Mouse (Mus musculus): ENCODE measurements at regions not wholly inside any gene's neighbourhood (a gene's known extent, or its start where the extent isn't known, plus 50 kb on each side); places are given as distances from the start of the nearest gene placed in this dataset.

DNA sequence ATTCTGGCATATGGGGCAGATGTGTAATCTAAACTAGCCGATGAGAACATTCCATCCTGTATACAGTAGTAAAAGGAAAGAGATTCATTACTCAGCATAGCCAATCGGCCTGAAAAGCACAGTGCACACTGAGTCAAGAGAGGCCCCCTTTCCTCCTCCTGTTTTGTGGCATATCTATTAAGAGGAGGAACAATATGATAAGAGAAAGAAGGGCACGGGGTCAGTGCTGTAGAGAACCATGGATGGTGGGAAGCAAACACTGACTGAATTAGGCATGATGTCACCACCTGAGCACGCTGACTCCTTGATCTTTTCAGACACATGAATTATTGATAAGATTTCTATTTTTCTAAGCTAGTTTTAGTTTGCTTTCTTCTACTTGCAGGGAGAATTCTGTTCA is 554.5 kb upstream of the Adamts9 start:
- no peak for DNase-seq (ENCODE audit: low spot score in 2 of 2)

- no peak for DNase-seq (ENCODE audit: low spot score in 2 of 2)
These were observed 545.2 kb upstream of the Adamts9 start for GRCm38 (mm10) chr6:93488441-93488955.

DNA sequence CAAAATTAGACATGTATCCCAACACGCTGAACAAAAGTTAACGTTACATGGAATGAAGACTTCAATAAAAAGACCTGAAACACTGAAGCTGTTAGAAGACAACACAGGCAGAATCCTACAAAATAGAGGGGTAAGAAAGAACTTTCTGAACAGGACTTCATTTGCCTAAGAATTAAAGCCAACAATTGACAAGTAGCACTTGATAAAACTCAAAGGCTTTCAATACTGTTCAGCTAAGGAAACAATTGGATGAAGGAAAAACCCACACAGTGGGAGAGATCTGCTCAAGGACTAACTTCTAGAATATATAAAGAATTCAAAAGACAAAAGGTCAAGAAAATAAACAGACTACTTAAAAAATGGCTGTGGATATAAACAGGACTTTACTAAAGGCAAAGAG is 535.2 kb upstream of the Adamts9 start:
- no peak for DNase-seq (ENCODE audit: low spot score in 2 of 2)

DNA sequence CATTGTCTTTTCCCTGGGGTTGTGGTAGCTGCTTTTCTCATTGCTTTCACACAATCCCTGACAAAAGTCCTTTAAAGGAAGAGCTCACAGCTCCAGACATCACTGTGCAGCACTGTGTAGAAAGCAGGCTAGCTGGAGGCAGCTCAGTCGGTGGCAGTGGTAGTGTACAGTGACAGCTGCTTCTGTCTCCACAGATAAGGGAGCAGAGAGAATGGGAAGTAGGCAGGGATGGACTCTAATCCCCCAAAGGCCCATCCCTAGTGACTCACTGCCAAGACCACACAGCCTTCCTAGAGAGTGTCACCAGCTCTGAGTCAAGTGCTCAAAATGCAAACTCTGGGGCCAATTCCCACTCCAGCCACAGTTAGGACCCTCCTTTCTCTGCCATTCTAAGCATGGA is 531.7 kb upstream of the Adamts9 start:
- DNase-seq (ENCODE audit: low spot score in 2 of 2), result no peak

- no peak for DNase-seq (ENCODE audit: low spot score in 2 of 2)
These were observed 524.6 kb upstream of the Adamts9 start for GRCm38 (mm10) chr6:93467867-93468266.

DNA sequence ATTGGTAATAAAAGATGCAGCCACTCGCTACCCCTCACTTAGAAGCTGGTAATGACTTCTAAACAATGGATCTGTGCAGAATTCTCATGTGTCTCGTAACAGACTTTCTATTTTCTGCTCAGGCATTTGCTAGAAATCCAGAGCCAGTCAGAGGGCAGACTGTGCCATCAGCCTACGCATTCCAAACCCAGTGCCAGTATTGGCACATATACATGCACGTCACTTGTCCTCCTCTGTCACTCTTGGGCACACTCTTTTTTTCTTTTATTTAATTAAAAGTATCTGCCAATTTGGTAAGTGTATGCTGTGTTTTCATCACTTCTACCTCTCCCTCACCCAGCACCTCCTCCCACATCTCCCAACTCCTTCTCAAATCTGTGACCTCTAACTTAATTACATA is 519.6 kb upstream of the Adamts9 start:
- DNase-seq (ENCODE audit: low spot score in 2 of 2), result no peak

DNA sequence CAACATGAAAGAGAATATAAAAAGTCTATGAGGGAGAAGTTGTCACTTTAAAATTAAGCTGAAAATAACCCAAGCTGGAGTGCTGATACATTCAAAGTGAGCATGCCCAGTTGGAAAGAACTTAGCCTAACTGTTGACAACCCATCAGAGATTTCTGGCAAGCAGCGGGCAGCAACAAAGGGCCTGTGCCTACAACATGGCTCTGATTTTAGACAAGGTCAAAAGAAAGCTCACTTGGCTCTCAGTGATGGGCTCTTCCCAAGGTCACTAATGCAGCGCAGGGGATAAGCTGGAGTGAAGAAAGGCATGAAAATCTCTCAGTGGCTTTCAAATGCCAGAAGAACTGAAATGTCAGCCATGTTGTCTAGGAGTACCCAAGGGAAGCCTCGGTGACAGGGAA is 518.1 kb upstream of the Adamts9 start:
- no peak for DNase-seq (ENCODE audit: low spot score in 2 of 2)

DNA sequence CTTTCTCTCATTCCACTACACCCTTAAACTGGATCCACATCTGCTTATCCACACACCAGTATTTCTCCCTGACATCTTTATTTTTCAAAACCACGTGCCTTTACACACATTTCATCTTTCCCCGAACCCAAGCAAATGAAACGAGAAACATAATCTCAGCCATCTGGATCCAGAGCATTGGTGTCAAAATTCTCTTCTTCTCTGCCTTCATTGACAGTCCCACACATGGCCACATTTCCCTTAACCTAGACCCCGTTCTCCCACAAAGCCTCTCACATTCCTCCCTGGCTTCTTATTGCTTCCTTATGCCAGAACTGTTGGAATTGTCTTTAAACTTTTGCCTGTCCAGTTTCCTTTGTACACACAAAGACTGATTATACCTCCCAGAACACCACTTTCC is 514.3 kb upstream of the Adamts9 start:
- DNase-seq (ENCODE audit: low spot score in 2 of 2), result no peak

DNA sequence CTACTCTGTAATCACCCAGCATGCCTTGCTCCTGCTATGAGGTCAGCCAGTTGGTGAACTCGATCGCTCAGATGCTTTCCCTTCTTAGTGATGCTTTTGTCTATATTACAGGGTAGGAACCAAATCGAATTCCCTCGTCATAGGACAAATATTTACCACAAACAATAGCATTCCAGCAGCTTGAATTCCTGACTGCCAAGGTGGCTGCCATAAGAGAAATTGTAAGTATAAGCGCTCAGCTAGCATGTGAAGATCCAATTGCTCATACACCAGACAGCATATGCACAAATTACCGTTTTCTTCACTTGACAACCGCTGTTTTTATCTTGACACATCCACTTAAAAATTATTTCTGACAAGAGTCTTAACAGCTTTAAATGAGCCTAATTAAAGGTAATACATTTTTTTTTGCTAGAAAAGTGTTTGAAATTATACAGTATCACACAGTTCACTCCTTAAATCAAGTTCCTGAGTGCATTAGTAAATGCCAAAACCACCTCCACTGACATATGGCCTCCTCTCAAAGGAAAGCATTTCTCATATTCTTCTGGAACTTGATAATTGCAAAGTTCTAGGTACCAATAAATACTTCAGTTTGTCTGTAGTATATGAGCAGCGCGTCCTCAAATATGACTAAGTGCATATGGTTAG is 513.2 kb upstream of the Adamts9 start:
- DNase-seq (ENCODE audit: low spot score in 2 of 2), result no peak

GRCm38 (mm10) chr6:93445568-93445967 is 502.3 kb upstream of the Adamts9 start:
- DNase-seq (ENCODE audit: low spot score in 2 of 2), result no peak

- DNase-seq (ENCODE audit: low spot score in 2 of 2), result no peak
These were observed 501.8 kb upstream of the Adamts9 start for GRCm38 (mm10) chr6:93445124-93445523.

GRCm38 (mm10) chr6:93443766-93444557 is 500.7 kb upstream of the Adamts9 start:
- no peak for DNase-seq (ENCODE audit: low spot score in 2 of 2)

DNA sequence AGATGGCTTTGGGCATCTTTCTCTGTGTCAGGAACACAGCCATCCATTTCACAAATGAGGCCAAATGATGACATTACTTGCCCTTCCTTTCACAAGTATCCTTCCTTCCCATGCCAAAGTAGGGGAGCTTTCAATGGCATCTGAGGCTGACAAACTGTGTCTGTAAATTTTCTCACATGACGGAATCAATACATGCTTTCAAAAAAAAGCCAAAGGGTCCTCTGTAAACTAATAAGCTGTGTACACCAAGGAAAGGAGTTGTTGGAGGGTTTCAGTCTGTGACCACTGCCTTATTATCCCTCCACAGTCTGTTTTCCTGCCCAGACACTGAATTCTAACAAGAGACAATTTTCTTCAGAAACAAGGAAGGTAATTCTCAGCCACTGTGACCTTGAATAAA is 490.2 kb upstream of the Adamts9 start:
- DNase-seq (ENCODE audit: low spot score in 2 of 2), result no peak

DNA sequence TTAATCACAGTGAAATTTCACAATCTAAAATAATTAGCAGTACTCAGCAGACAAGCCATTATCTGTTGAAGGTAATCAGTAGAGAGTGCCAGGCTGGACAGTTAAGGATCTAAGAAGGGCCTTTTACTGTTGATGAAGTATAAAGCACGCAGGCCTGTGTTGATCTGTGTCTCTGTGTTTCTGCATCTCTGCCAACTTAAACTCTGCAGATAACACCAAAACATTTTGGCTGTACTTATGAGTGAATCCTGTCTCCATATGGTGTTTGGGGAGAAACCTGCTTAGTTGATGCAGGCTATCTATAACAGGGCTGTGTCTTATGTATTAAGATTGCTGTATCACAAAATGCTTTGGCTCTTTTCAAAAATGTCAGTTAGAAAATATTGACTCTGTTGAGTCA is 482.8 kb upstream of the Adamts9 start:
- peak in 1 of 2 experiments; percentile 9 for DNase-seq (ENCODE audit: low spot score in 2 of 2)

GRCm38 (mm10) chr6:93422906-93423305 is 479.6 kb upstream of the Adamts9 start:
- no peak for DNase-seq (ENCODE audit: low spot score in 2 of 2)

DNA sequence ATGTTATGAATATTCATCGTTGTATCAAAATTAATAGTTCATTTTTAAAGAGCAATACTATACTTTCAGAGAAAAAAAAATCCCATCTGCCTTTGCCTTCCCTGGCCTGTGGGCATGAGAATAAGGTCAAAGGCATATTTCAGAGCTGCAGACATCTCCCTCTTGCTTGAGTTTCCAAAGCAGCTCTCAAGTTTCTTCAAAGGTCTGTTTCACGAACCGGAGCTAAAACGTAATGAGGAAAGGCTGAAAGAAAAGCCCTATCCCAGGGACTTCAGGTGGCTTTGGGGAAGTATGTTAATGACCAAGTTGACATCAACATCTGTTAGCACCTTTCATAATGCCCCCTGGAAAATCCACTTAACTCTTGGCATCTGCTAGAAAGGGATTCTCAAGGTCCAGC is 479.0 kb upstream of the Adamts9 start:
- no peak for DNase-seq (ENCODE audit: low spot score in 2 of 2)

GRCm38 (mm10) chr6:93417625-93418024 is 474.3 kb upstream of the Adamts9 start:
- DNase-seq (ENCODE audit: low spot score in 2 of 2), result no peak

- DNase-seq (ENCODE audit: low spot score in 2 of 2), result no peak
These were observed 472.7 kb upstream of the Adamts9 start for GRCm38 (mm10) chr6:93416006-93416405.

DNA sequence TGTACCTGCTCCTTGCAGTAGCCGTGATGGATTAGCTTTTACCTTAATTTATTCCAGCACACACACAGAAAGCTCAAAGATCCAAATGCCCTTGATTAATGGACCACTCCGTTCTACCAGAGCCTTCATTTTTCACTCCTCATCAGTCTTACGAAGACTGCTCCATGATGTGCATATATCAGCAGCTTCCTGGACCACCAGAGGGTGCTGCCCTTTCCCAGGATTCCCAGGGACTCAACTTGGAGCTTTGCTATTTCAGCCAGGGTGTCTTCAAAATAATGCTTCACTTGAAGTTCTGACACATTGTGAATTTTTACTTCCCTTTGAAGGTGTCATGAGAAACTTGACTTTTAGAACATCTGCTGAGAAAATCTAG is 467.8 kb upstream of the Adamts9 start:
- no peak for DNase-seq (ENCODE audit: low spot score in 2 of 2)

DNA sequence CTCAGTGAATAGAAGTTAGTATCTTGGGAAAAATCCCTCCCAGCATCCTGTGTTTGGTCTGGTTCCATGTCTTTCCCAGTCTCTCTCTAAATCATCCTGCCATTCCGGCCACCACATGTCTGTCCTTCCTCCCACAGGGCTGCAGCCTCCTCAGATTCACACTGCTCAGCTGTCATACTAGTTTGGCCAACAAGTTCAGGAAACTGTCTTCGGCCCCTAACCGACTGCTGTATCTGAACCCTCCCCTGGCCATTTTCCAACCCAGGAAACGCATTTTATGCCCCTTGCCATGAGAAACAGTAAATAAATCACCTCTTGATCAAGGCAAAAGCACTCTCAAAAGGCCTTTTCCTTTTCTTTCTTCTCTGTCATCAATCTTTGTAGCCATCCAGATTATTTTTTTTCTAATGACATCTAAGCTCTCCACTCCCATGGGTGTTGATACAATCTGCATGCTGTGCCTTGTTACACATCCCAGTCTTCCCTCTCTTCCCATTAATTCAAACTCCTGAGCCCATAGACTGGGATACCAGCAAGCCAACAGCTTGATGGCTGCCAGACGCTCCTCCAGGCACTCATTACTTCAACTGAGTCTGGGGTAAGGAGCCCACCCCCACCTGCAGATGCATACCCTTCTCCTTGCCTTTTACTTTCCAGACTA is 467.3 kb upstream of the Adamts9 start:
- no peak for DNase-seq (ENCODE audit: low spot score in 2 of 2)

DNA sequence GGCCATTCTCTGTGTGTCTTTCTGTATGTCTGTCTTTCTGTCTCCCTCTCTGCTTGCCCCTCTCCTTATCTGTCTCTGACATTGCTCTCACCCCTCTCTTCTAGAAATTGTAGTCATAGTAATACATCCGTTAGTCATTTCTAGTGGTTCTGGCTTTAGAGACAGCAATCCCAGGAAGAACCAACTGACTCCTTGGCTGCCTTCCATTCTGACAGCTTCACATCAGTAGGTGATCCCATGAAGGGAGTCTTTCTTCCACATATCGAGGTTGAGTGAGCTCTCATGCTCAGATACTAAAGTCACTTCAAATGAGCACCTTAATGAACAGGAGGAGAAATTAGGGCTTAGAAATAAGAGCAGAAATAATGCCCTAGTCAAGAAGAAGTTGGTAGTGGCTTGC is 455.3 kb upstream of the Adamts9 start:
- no peak for DNase-seq (ENCODE audit: low spot score in 2 of 2)

DNA sequence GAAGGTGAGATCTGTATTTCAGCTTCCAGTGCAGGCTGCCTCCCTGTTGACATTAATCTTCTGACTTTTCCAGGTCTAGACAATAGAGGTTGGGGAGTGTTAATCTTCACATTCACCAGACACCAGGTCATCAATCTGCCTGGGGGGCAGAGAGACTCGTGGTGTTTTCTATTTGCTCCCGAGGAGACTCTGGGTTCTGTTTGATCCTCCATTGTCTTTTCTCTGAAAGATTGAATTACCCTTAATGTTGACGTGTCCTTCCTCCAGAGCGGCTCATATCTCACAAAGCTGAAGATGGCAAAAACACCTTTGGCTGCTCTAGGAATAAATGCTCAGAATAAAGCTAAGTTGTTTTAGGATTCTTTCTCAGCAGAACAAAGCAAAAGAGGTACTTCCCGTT is 453.8 kb upstream of the Adamts9 start:
- no peak for DNase-seq (ENCODE audit: low spot score in 2 of 2)

DNA sequence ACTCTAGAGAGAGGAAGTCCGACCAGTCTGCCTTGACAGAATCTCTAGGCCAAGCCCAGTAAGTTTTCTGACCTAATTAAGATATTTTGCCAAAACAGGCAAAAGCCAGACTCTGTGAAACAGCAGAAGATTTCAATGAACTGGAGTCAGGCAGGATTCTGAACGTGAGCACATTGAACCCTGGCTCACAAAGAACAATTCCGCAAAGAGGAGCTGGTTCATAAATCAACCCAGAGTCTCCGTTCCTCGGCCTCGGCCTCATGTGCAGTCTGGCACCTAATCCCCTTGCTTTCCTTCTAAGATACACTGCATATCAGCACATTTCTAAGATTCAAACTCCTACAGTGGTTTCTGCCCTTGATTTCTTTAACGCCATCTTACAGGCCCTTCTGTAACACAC is 452.7 kb upstream of the Adamts9 start:
- DNase-seq (ENCODE audit: low spot score in 2 of 2), result no peak
